Mouse (Mus musculus) heart, postnatal 0 days (tissue): Measurements from ENCODE around the gene Otos.

Source experiments
- CTCF ChIP-seq: IDR thresholded peaks from 2 replicates; pipeline ENCODE4 v1.5.1; 2016; ENCODE audit warnings: antibody characterized with exemption, control low read depth, low read depth
- EP300 ChIP-seq: IDR thresholded peaks from 2 replicates; pipeline ENCODE4 v1.6.1; 2016; ENCODE audit warnings: antibody characterized with exemption, low read depth

DNA sequence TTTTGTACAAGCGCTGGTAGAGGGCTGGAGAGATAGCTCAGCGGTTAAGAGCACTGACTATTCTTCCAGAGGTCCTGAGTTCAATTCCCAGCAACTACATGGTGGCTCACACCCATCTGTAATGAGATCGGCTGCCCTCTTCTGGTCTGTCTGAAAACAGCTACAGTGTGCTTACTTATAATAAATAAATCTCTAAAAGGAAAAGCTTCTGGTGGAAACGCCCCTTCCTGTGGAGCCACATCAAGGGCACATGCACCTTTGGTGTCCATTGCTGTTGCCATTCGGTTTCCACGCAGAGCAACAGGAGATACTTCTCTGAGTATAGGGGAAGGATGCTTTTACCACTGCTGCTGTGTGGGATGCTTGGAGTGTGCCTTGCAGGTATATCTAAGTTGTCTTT, 15.7 kb downstream of the Otos start:
- no peak for TF ChIP-seq CTCF
- no peak for TF ChIP-seq EP300
